In the genomic region with DNA sequence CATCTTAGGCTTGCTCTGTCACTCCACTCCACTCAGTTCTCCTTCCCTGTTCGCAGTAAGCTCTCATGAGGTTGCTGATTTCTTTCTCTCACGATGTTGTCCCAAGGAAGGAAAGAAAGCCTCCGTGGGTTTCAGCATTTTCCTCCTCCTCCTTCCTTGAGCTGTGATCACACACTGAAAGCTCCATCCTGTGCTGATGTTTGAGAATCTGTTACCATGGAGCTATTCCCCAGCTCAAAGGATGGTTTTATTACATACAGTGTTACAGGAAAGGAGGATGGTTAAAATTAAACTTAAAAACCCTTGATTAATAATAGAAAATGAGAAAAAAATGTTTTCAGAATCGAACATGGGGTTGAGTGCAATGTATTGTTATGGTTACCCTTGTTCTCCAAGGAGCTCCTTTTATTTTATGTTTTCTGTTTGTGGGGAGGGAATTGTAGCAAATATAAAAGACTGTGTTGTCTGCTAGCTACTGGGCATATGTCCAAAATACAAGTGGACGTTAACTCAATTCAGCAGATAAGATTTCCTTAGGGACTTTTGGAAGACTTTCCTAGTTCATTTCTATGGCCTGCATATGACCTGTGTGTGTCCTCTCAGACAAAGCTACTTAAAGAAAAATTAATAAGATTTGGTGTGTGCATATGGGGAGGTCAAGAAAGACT, we compare ENCODE assay signal across 13 mouse cellular contexts.
A peak's percentile ranks its signal among the peaks of the same experiment; 100 is the strongest.
DNase-seq lines count a peak whose midpoint lies in the region; ATAC-seq lines count a peak whose summit lies in the region.
"Had no signal": no experiment of that assay in that cellular context is flagged by ENCODE, and none has a peak within 500 bp of the region (broad histone marks: within the 10 kb centered on the region; RNA-seq: fewer than 3 reads in every experiment).

No protein-coding gene starts in this region.

- no peaks in the 10 kb centered on the region for H3K27me3 ChIP-seq in heart, embryonic 16.5 days (ENCODE audit: control insufficient read depth, insufficient read depth, low read length)
- no peaks in the 10 kb centered on the region for H3K27me3 ChIP-seq in heart, embryonic 12.5 days (replicated peaks)
- H3K27me3 ChIP-seq in neural tube, embryonic 15.5 days (replicated peaks): no peaks in the 10 kb centered on the region
- H3K27me3 ChIP-seq: liver, embryonic 15.5 days; stomach, embryonic 15.5 days had no signal

- no peak for DNase-seq in neural tube, embryonic 10.5 days (ENCODE audit: extremely low spot score, low spot score)
- DNase-seq in left cerebral cortex, adult 8-10 months (ENCODE audit: low spot score in 2 of 2): peak; percentile 3 to 53
- DNase-seq in telencephalon, adult 2 months (ENCODE audit: low read depth, low spot score): peak; percentile 75
- DNase-seq in cerebellum, adult 9-10 months: no peak
- no peak for DNase-seq in adrenal gland, adult 2 months
- DNase-seq: heart, postnatal 36 days; kidney, adult 11 months; thymus, postnatal 4 days had no signal

- no peaks in the 10 kb centered on the region for H3K9me3 ChIP-seq in heart, embryonic 16.5 days (replicated peaks; ENCODE audit: control insufficient read depth, low read length)
- H3K9me3 ChIP-seq in heart, embryonic 12.5 days (replicated peaks): no peaks in the 10 kb centered on the region
- no peaks in the 10 kb centered on the region for H3K9me3 ChIP-seq in neural tube, embryonic 15.5 days (replicated peaks)
- H3K9me3 ChIP-seq: liver, embryonic 15.5 days; stomach, embryonic 15.5 days had no signal

- H3K4me3 ChIP-seq in heart, embryonic 16.5 days (ENCODE audit: low read length): no peak overlapping the region
- no peak overlapping the region for H3K4me3 ChIP-seq in heart, embryonic 12.5 days
- no peak overlapping the region for H3K4me3 ChIP-seq in neural tube, embryonic 15.5 days (replicated peaks)
- H3K4me3 ChIP-seq: liver, embryonic 15.5 days; stomach, embryonic 15.5 days had no signal

- ATAC-seq in heart, embryonic 16.5 days (replicated peaks; ENCODE audit: extremely low read depth, insufficient read depth, low FRiP score): peak; percentile 49; the same call in 1 of the 2 replicates
- no peak for ATAC-seq in heart, embryonic 12.5 days (ENCODE audit: insufficient number of reproducible peaks, low FRiP score)
- 0 out of 2 replicates have a peak, but pooled peaks have one; percentile 63 for ATAC-seq in neural tube, embryonic 15.5 days (ENCODE audit: low FRiP score)

- WGBS in heart, embryonic 16.5 days: 49% methylated on average over 5 of the region's 5 CpGs
- WGBS in heart, embryonic 12.5 days: 49% methylated on average over 5 of the region's 5 CpGs
- WGBS in neural tube, embryonic 15.5 days: 48% methylated on average over 5 of the region's 5 CpGs

- no peaks in the 10 kb centered on the region for H3K36me3 ChIP-seq in heart, embryonic 16.5 days (ENCODE audit: control insufficient read depth, insufficient read depth)
- no peaks in the 10 kb centered on the region for H3K36me3 ChIP-seq in heart, embryonic 12.5 days
- H3K36me3 ChIP-seq in neural tube, embryonic 15.5 days: no peaks in the 10 kb centered on the region
- H3K36me3 ChIP-seq: liver, embryonic 15.5 days; stomach, embryonic 15.5 days had no signal

- H3K9ac ChIP-seq in heart, embryonic 16.5 days (ENCODE audit: low read length): no peak overlapping the region
- H3K9ac ChIP-seq in heart, embryonic 12.5 days: no peak overlapping the region
- no peak overlapping the region for H3K9ac ChIP-seq in neural tube, embryonic 15.5 days (replicated peaks)
- H3K9ac ChIP-seq: liver, embryonic 15.5 days; stomach, embryonic 15.5 days had no signal

- no peak overlapping the region for H3K4me2 ChIP-seq in heart, embryonic 16.5 days (ENCODE audit: low read depth, low read length)
- no peak overlapping the region for H3K4me2 ChIP-seq in heart, embryonic 12.5 days
- H3K4me2 ChIP-seq in neural tube, embryonic 15.5 days: no peak overlapping the region
- H3K4me2 ChIP-seq: liver, embryonic 15.5 days; stomach, embryonic 15.5 days had no signal

- peaks cover 5% of the 10 kb centered on the region for H3K4me1 ChIP-seq in heart, embryonic 16.5 days (ENCODE audit: control insufficient read depth, insufficient read depth, low read length)
- no peaks in the 10 kb centered on the region for H3K4me1 ChIP-seq in heart, embryonic 12.5 days (replicated peaks)
- H3K4me1 ChIP-seq in neural tube, embryonic 15.5 days: peaks cover 2% of the 10 kb centered on the region; the same call in 1 of the 2 replicates
- H3K4me1 ChIP-seq: liver, embryonic 15.5 days; stomach, embryonic 15.5 days had no signal

- no peak overlapping the region for H3K27ac ChIP-seq in heart, embryonic 16.5 days (ENCODE audit: low read length)
- H3K27ac ChIP-seq in heart, embryonic 12.5 days (ENCODE audit: poor library complexity, severe bottlenecking): no peak overlapping the region; the same call in 1 of the 2 replicates
- H3K27ac ChIP-seq in neural tube, embryonic 15.5 days (replicated peaks): no peak overlapping the region
- H3K27ac ChIP-seq: liver, embryonic 15.5 days; stomach, embryonic 15.5 days had no signal

Comparison
In these comparisons a context has a peak if more than half of its experiments do, and no peak if none do; other contexts are left out.
1. DNase-seq: peak in left cerebral cortex, adult 8-10 months (2 of 2) and telencephalon, adult 2 months (single experiment); none in neural tube, embryonic 10.5 days (single experiment), cerebellum, adult 9-10 months (single experiment) and adrenal gland, adult 2 months (single experiment).